Mouse (Mus musculus): ENCODE data around the gene Tiam1.

DNA sequence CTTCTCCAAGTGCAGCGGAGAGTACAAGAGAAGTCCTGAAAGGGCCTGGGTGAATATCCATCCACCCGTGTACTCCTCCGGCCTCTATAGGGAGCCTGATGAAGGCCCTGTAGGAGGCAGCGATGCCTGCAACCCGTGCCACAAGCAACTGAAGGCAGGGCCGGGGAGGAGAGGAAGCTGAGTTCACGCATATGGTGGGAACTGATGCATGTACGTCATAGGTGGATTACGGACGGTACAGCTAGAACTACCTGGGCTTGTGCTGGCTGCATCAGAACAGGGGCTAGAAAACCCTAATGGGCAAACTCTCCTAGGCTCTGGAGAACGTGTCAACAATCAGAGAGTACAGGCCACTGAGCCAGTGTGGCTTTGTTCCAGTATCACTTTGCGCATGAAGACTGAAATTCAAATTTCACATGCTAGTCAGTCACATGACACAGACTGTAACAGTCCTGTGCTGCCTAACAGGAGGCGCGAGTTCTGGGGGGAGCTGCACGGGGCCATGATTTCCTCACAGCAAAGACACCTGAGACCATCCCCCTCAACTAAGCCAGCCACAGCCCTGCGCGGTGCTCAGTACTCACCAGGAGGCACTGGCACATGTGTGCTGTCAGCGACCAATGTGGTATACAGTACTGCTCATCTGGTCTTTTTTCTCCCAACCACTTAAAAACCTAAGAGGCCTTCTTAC, 156.8 kb downstream of the Tiam1 start:
- TF ChIP-seq CTCF (IDR thresholded peaks at IDR 0.05; ENCODE audit: borderline replicate concordance, control insufficient read depth, extremely low read depth, insufficient read depth, low read length, poor library complexity) (no peak), POLR2A (IDR thresholded peaks at IDR 0.05; ENCODE audit: control insufficient read depth, extremely low read depth, insufficient read depth, low read length, poor library complexity) (no peak)
